Mouse (Mus musculus): ENCODE data around the gene Dnajc7. TPM values are rescaled to one million over a fixed set of nuclear protein-coding genes. Genes with fewer than 3 reads are reported as not detected.
"Not testable (repeated sequence)": the region's sequence is repeated elsewhere in the genome, so short reads cannot be mapped to it uniquely, and the experiment has no call there.

The Dnajc7 gene
- polyA plus RNA-seq (2012; rRNA removed) = 40.6 and 61.7 TPM in 2 replicates
- polyA plus RNA-seq (2014; fragmentation: Nextera tagmentation; extraction: Ambion mirVana) = 13.4 and 15.1 TPM in 2 replicates

DNA sequence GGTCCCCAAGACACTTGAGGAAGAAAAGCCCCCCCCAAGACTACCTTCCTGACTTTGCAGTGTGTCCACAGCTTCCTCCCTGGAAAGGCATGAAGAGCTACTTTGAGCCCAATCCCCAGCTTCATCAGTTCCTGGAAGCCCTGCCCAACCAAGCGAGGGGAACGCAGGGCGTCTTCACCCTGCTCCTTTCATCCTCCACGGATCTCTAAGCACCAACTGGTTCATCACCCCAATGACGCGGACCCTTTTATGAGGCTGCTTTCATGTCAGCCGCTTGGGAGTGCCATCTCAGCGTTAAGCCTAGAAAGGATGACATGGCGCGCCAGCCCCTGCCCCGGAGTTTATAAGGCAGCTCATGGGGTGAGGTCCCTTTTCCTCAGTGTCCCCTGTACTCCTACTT lies at the start of gene Dnajc7:
Dnajc7 (minus strand) TSS at position 187 of the 400 bp plus-strand sequence.
- DNase-seq (ENCODE audit: low read depth in 3 of 3, low spot score in 3 of 3) = peak in 2 of 3 experiments; percentile 17 to 20
- H3K4me2 ChIP-seq (ENCODE audit: low read depth) = peak within 1 kb of the TSS; percentile 72
- H3K4me1 ChIP-seq (replicated peaks; ENCODE audit: control insufficient read depth in 2 of 2, insufficient read depth in 2 of 2, low read length in 1 of 2) = peaks cover 15 to 32% of the 10 kb centered on the region in 2 experiments
- H3K4me3 ChIP-seq (ENCODE audit: insufficient read depth in 1 of 2, low read depth in 2 of 2, low read length in 2 of 2) = peak within 1 kb of the TSS; percentile 75 to 79
- no peaks in the 10 kb centered on the region for H3K9me3 ChIP-seq (ENCODE audit: control insufficient read depth, low read length)
- H3K36me3 ChIP-seq (replicated peaks; ENCODE audit: control insufficient read depth, insufficient read depth, low read depth) = no peaks in the 10 kb centered on the region
- peak within 1 kb of the TSS; percentile 81 for H3K9ac ChIP-seq (replicated peaks)
- no peak for TF ChIP-seq CTCF (IDR thresholded peaks at IDR 0.05; ENCODE audit: low read depth)
- no peak for TF ChIP-seq EP300 (IDR thresholded peaks at IDR 0.05; ENCODE audit: low read depth)
- peak; percentile 5; the same call in 1 of the 2 replicates for ATAC-seq (ENCODE audit: insufficient read depth)
- peak within 1 kb of the TSS; percentile 34 for H3K27ac ChIP-seq
- 6% methylated on average over 11 of the region's 11 CpGs for WGBS (ENCODE audit: insufficient replicate concordance)
- no peaks in the 10 kb centered on the region for H3K27me3 ChIP-seq (ENCODE audit: control insufficient read depth, insufficient read depth, low read length)

DNA sequence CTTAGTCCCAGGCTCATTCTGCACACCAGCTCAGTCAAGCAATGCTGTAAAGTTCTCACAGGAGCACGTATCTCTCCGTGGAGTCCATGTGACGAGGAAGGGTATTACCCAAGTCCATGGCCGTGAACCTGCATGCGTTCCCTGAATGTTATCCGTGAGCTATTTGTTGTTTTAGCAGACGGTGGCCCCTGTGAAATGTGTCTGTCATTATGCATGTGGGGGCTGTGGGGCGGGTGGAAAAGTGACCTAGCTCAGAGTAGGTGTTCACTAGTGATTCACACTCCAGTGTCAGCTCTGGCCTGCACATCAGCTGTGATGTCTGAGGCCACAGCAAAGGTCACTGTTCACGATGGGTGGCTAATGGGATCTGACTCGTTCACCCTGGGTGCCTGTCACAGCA lies 39.8 kb upstream of the Dnajc7 start:
- Histone ChIP-seq H3K36me3 (replicated peaks; ENCODE audit: control insufficient read depth, insufficient read depth, low read depth) (no peaks in the 10 kb centered on the region), H3K4me2 (ENCODE audit: low read depth) (no peak overlapping the region), H3K27ac (no peak overlapping the region), H3K9me3 (ENCODE audit: control insufficient read depth, low read length) (no peaks in the 10 kb centered on the region), H3K27me3 (ENCODE audit: control insufficient read depth, insufficient read depth, low read length) (no peaks in the 10 kb centered on the region), H3K9ac (replicated peaks) (no peak overlapping the region), H3K4me3 (ENCODE audit: insufficient read depth in 1 of 2, low read depth in 2 of 2, low read length in 2 of 2) (no peak overlapping the region), H3K4me1 (replicated peaks; ENCODE audit: control insufficient read depth in 2 of 2, insufficient read depth in 2 of 2, low read length in 1 of 2) (no peaks in the 10 kb centered on the region)
- ATAC-seq (ENCODE audit: insufficient read depth) (no peak), DNase-seq (ENCODE audit: low read depth in 3 of 3, low spot score in 3 of 3) (no peak)
- no peak for TF ChIP-seq EP300 (IDR thresholded peaks at IDR 0.05; ENCODE audit: low read depth)
- no peak for TF ChIP-seq CTCF (IDR thresholded peaks at IDR 0.05; ENCODE audit: low read depth)
- 63% methylated on average over 10 of the region's 10 CpGs for WGBS (ENCODE audit: insufficient replicate concordance)

GRCm38 (mm10) chr11:100656458-100656857 lies 36.5 kb upstream of the Dnajc7 start:
- H3K27ac ChIP-seq = no peak overlapping the region
- TF ChIP-seq CTCF (IDR thresholded peaks at IDR 0.05; ENCODE audit: low read depth) (no peak), EP300 (IDR thresholded peaks at IDR 0.05; ENCODE audit: low read depth) (no peak)
- H3K9ac ChIP-seq (replicated peaks) = no peak overlapping the region
- H3K4me3 ChIP-seq (ENCODE audit: insufficient read depth in 1 of 2, low read depth in 2 of 2, low read length in 2 of 2) = no peak overlapping the region
- H3K4me1 ChIP-seq (replicated peaks; ENCODE audit: control insufficient read depth in 2 of 2, insufficient read depth in 2 of 2, low read length in 1 of 2) = no peaks in the 10 kb centered on the region
- no peaks in the 10 kb centered on the region for H3K27me3 ChIP-seq (ENCODE audit: control insufficient read depth, insufficient read depth, low read length)
- WGBS (ENCODE audit: insufficient replicate concordance) = 28% methylated on average over 6 of the region's 6 CpGs
- no peaks in the 10 kb centered on the region for H3K9me3 ChIP-seq (ENCODE audit: control insufficient read depth, low read length)
- ATAC-seq (ENCODE audit: insufficient read depth) (no peak), DNase-seq (ENCODE audit: low read depth in 3 of 3, low spot score in 3 of 3) (no peak)
- no peak overlapping the region for H3K4me2 ChIP-seq (ENCODE audit: low read depth)
- H3K36me3 ChIP-seq (replicated peaks; ENCODE audit: control insufficient read depth, insufficient read depth, low read depth) = no peaks in the 10 kb centered on the region

DNA sequence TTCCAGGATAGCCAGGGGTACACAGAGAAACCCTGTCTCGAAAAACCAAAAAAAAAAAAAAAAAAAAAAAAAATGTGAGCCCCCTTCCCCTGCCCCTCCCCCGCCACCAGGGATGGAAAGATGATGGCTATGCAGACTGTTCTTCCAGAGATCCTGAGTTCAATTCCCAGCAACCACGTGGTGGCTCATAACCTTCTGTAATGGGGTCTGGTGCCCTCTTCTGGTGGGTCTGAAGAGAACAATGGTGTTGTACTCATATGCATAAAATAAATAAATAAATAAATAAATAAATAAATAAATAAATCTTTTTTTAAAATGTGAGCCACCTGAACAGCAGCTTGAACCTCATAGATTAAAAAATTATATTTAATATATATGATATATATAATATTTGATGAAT lies 35.6 kb upstream of the Dnajc7 start:
- H3K27ac ChIP-seq; H3K36me3 ChIP-seq (replicated peaks; ENCODE audit: control insufficient read depth, insufficient read depth, low read depth); H3K4me3 ChIP-seq (ENCODE audit: insufficient read depth in 1 of 2, low read depth in 2 of 2, low read length in 2 of 2); H3K4me2 ChIP-seq (ENCODE audit: low read depth); H3K9ac ChIP-seq (replicated peaks); DNase-seq (ENCODE audit: low read depth in 3 of 3, low spot score in 3 of 3); H3K4me1 ChIP-seq (replicated peaks; ENCODE audit: control insufficient read depth in 2 of 2, insufficient read depth in 2 of 2, low read length in 1 of 2); H3K27me3 ChIP-seq (ENCODE audit: control insufficient read depth, insufficient read depth, low read length); H3K9me3 ChIP-seq (ENCODE audit: control insufficient read depth, low read length); ATAC-seq (ENCODE audit: insufficient read depth): not testable (repeated sequence)
- TF ChIP-seq CTCF (IDR thresholded peaks at IDR 0.05; ENCODE audit: low read depth) = peak; percentile 25; the same call in 1 of the 2 replicates
- 40% methylated on average over 2 of the region's 3 CpGs for WGBS (ENCODE audit: insufficient replicate concordance)

DNA sequence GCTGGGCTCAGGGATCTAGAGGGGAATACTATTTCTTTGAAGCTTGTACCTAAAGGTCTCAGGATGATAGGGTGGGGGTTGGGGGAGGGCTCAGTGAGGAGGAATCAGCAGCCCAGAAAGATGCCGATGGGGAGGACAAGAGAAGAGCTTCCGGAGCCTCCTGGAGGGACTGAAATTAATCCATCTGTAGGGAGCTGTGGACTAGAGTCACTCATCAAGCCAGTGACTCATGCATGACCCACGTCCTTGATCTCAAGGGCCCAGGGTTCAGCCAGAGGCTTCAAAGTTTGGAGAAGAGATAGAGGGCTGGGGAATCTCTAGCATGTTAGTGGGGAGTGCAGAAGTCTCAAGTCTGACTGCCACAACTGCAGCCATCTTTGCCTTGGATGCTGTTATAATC lies 31.8 kb upstream of the Dnajc7 start:
- DNase-seq (ENCODE audit: low read depth in 3 of 3, low spot score in 3 of 3) (no peak), ATAC-seq (ENCODE audit: insufficient read depth) (no peak)
- no peak for TF ChIP-seq CTCF (IDR thresholded peaks at IDR 0.05; ENCODE audit: low read depth)
- no peak for TF ChIP-seq EP300 (IDR thresholded peaks at IDR 0.05; ENCODE audit: low read depth)
- Histone ChIP-seq H3K36me3 (replicated peaks; ENCODE audit: control insufficient read depth, insufficient read depth, low read depth) (no peaks in the 10 kb centered on the region), H3K27me3 (ENCODE audit: control insufficient read depth, insufficient read depth, low read length) (peaks cover 7% of the 10 kb centered on the region), H3K9me3 (ENCODE audit: control insufficient read depth, low read length) (no peaks in the 10 kb centered on the region), H3K4me2 (ENCODE audit: low read depth) (no peak overlapping the region), H3K4me1 (replicated peaks; ENCODE audit: control insufficient read depth in 2 of 2, insufficient read depth in 2 of 2, low read length in 1 of 2) (no peaks in the 10 kb centered on the region), H3K9ac (replicated peaks) (no peak overlapping the region), H3K4me3 (ENCODE audit: insufficient read depth in 1 of 2, low read depth in 2 of 2, low read length in 2 of 2) (no peak overlapping the region), H3K27ac (no peak overlapping the region)
- 29% methylated on average over 3 of the region's 3 CpGs for WGBS (ENCODE audit: insufficient replicate concordance)
